Mouse (Mus musculus): ENCODE results near the gene Olfr159. TPM values are rescaled to one million over a fixed set of nuclear protein-coding genes. Genes with fewer than 3 reads are reported as not detected.
A peak's percentile ranks its signal among the peaks of the same experiment; 100 is the strongest.
"Not testable (repeated sequence)": the region's sequence is repeated elsewhere in the genome, so short reads cannot be mapped to it uniquely, and the experiment has no call there.

Olfr159 gene
- total RNA-seq (2021) (not detected), polyA plus RNA-seq (2012; rRNA removed) (not detected in 2 replicates)
- long read RNA-seq: 0 reads

DNA sequence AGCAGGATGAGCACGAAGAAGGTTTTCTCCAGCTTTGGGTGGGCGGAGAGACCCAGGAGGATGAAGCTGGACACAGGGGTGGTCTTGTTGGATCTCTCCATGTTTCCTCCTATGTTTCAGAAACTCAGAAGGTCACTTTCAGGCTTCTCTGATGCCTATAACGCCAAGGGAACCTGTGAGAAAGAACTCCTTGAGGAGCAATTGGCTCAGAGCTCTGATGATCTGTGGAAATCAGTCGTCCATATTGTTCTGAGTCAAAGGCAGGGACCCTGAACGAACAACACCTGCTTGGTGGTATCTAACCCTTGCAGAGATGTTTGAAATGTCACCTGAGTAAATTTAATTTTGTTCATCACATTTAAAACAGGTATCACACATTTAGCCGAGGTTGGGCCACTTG is at the start of gene Olfr159:
Olfr159 (minus strand) TSS at position 101 of the 400 bp plus-strand sequence.
- no peak for DNase-seq

DNA sequence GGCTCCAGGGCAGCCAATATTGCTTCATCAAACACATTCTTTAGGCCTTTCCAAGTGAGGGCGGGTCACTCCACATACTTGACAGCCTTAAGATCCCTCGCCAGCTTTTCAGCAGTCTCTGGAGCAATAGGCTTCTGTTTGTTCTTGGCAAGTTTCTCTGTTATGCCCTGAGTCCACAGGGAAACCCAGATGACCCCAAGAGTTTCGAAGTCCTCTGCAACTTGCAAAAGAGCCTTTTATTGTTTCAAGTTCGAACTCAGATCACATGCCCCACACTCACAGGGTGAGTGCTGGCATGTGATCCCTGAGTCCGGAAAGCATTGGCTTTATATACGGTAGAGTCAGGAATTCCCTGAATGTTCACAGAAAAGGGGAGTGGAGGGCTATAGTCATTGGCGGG is 28.1 kb upstream of the Olfr159 start:
- peak; percentile 8 for DNase-seq

DNA sequence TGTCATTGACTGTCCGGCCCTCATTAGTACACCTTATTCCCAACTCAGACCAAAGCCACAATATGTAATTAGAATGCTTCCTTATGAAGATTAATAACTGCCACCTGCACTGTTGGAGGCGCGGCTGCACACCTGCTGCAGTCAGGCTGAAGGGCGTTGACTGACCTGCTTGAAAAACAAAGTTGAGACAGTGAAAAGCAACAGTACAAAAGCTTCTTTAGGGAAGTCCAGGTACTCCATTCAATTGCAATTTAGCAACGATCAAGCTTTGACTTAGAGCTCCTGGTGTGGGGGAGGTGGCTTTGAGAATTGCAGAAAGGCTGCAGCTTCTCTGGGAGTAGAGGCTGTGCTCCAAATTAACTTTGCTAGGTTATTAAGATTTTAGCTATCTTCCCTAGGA is 25.0 kb upstream of the Olfr159 start:
- not testable (repeated sequence) for DNase-seq

DNA sequence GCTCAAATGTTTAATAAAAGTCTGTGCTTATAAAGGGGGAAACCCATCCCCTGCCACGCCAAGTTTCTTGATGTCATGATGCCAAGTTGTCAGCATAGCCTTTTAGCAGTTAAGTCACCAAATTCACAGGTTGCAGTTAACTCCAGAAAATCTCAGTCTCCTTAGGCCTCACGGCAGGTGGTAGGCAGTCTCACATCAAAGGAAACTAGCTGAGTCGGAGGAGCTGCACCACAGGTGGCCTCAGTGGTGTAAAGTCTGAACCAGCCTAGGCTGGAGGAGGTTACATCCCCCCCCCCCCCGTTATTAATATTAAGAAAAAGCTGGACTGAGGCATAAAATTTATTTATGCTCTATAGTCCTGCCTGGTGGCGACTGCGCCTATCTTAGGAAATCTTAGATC is 24.5 kb upstream of the Olfr159 start:
- DNase-seq: no peak

DNA sequence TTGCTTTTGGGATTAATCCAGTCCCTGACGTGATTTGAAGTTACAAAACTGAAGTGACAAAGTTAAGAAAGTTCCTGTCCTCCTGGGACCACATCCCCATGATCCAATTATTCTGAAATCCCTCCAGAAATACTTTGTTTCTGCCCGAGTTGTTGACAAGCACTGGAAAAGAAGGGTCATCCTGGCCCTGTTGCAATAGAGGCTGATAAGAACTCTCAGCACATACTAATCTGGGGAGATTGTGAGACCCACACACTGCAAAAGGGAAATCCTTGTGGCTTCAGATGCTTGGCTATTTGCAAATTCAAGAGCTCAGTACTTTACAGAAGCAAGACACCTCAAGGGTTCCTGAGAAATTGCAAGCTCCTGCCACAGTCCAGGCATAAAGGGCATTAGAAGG is 1.5 kb upstream of the Olfr159 start:
- no peak for DNase-seq

DNA sequence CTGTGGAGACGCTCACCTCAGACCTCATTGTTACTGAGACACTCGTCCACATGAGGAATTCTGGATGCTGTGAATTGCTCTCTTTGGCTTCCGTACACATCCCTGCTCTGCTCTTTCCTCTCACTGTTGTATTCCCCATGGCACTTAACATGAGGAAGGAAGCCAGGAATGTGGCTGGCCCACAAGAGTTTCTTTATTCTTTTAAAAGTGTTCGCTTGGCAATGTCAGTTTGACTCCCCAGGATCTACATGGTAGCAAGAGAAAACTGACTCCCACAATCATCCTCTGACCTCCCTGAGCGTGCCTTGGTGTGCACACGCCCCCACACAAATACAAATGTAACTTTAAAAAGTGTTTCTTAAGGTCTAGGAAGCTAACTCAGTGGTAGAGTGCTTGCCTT is 817 bp upstream of the Olfr159 start:
- DNase-seq: no peak

DNA sequence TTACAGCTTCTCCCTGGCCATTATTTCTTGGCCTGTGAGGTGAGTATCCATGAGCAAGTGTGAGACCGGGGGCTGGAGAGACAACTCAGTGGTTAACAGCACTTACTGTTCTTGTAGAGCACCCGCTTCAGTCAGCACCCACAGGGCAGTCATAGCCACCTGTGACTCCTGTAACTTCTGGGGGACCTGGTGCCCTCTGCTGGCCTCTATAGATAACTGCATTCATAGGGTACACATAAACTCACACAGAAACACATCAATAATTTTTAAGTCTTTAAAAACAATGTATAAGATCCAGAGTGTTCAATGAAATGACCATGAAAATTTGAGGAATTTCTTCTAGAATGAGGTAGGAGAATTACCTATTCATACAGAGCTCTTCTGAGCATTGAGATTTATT is 1.4 kb downstream of the Olfr159 start:
- no peak for DNase-seq

DNA sequence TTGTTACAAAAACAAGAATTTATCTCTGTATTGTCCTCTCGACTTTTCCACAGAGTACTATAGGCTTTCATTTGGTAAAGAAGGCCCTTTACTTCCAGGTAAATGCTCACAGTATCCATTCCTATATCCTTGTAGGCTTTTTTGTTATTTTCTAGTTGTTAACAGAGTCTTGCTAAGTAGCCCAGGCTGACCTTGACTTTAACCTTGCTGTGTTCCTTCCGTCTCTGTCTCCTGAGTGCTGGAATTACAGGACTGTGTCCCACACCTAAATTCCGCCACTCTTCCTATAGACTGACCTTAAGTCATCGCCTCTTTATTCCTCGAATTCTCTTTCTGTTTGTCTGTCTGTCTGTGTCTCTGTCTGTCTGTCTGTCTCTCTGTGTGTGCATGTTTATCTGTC is 2.5 kb downstream of the Olfr159 start:
- DNase-seq: no peak

DNA sequence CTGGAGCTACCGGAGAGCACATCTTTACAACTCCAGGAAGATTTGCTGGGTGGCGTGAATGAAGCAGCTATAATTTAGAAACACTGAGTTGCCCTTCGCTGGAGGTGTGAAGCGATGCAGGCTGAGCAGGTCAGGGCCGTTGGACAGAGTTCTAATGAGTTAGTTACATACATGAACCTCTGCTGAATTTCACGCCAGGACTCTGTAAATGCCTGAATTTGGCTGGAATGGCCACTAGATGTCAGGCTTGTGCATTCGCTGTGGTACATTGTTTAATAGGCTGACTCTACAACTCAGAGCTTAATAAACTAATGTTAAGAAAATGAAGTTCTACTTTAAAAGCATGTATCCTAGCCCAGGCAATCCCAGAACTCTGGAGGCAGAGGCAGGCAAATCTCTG is 7.4 kb downstream of the Olfr159 start:
- peak; percentile 44 for DNase-seq

DNA sequence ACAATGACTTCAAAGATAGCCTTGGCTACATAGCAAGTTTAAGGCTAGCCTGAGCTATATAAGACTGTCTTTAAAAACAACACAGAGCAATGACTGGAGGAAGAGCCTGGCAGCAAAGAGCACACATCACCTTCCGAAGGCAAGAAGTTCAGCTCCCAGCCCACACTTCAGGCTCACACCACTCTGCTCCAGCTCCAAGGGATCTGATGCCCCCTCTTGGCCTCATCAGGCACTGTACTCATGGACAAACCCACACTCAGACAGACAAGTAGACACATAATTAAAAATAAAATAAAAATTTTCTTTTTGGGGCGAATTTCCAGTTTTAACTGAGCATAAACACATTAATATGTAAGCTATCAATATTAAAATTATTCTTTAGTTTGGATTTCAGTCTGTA is 9.5 kb downstream of the Olfr159 start:
- DNase-seq: no peak

DNA sequence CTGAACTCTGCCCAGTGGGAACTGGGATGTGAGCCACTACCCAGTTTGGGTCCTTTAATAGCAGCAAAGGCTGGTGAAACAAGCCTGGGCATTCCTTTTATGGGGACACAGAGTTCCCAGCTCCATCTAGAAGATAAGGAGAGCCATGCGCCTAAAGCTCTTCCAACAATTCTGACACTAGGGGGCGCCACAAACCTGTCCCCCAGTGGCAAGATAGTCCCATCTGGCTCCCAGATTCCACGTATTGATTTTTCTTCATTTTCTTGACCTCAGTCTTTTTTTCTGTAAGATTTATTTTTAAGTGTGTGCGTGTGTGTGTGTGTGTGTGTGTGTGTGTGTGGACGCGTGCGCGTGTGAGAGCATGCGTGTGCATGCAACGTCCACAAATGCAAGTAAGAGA is 10.3 kb downstream of the Olfr159 start:
- peak; percentile 36 for DNase-seq

DNA sequence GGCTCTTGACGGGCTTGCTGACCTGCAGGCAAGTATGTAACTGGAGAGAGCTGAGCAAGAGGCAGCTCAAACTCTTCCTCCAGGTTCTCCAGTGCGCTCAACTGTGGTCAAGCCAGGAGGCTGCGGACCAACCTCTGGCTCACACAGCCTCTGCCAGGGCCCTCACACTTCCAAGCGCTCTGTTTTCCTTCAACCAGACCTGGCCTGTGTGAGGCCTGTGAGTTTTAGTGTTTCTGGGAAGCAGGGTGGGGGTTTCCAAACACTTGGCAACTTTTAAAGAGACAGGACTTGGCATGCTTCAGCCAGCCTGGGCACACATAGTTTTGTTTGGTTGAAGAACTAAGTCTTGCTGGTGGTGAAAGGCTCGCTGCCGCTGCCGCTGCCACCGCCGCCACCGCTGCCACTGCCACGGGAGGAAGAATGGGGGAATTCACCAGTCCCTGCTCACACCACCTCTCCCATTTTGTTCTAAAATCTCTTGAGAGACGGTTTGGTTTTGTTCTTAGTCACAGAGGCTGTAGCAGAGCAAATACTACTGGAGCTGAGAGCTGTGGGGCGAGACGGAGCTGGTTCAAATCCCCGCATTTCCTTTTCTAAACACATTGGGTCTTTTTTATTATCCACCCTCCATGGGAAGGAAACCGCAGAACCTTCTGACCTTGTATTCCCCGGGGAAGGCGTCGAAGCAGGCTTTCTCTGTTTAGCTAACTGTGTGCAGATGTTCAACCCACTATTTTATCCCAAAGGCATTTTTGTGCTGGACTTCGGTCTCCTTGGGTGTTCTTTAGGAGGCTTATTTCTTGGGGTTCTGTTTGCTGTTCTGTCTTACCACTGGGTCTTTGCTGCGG is 11.0 kb downstream of the Olfr159 start:
- peak; percentile 7 for DNase-seq

DNA sequence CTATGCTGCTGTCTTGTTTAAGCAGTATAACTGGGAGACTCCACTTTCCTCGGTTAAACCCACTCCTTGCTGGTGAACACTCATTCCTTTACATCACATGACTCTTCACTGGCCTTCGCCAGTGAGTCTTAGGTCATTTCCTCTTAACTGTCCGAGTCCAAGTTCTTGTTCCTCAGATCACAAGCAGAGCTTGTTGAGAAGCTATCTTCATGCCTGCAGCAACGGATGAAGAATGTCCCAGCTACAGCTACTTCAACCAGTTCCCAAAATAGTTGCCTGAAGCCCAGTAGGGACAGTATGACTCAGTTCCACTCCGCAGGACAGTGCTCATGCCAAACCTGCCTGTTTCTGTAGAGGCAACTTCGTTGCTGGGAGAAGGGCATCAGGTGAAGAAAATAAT is 13.6 kb downstream of the Olfr159 start:
- DNase-seq: no peak

DNA sequence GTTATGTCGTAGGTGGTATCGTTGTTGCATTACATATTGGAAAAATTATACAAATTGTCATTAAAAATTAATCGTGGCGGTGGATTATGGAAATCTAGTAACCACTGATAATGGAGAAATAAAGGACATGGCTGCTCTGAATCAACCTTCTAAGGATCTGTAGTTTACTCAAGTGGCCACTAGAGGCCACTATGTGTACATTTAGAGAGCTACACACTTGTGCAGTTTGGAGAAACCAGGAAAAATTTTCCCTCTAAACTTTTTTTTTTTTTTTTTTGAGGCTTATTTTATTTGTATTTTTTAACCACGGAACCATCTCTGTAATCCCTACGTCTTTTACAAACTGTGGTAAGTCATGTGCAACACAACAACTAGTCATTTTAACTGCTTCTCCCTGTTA is 25.6 kb downstream of the Olfr159 start:
- DNase-seq: no peak

DNA sequence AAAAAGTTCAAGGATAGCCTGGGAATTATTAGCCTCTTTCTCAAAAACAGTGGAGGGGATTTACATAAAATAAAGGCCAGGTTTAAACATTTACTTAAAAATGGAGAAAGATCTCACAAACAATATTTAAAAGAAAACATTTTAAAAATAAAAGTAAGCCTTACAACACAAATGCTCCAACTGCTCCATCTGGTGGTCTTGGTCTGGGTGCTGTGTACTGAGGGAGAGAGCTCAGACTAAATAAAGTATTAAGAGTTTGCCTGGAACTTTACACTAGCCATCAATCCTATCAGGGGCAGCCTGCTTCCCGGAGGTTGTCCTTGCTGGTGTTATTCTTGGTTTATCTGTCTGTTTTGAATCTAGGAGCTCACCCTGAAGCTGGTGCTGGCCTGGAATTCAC is 27.7 kb downstream of the Olfr159 start:
- no peak for DNase-seq

DNA sequence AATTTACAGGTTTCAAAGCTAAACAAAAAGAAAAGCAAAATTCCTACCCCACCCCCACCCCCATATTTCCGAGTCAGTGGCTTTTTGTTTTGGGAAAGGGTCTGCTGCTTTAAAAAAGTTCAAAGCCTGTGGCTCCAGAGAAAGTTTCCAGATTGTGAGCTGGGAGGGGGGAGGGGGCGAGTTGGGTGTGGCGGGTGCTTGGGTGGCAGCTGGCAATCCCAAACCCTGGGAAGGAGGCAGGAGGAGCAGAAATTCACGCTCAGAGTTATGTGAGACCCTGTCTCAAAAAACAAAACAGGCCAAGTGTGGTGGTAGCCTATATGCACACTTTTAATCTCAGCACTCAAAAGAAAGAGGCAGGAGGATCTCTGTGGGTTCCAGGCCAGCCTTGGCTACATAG is 28.2 kb downstream of the Olfr159 start:
- no peak for DNase-seq

DNA sequence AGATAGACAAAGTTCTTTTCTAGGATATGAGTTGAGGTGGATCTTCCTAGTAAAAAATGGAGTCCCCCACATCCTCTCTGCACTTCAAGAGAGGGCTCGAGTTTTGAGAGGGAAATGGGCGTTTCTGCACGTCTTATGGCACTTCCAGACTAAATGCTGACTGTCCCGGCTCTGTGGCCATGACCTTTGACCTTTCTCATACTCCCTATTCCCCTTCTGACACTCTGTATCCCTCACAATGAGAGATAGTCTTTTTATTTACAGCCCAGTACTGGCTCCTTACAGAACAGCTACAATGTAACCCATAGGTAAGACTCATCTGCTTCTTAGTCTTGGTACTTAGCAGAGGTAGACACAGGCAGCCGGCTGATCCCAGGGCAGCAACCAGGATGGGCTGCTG is 29.3 kb downstream of the Olfr159 start:
- DNase-seq: no peak

DNA sequence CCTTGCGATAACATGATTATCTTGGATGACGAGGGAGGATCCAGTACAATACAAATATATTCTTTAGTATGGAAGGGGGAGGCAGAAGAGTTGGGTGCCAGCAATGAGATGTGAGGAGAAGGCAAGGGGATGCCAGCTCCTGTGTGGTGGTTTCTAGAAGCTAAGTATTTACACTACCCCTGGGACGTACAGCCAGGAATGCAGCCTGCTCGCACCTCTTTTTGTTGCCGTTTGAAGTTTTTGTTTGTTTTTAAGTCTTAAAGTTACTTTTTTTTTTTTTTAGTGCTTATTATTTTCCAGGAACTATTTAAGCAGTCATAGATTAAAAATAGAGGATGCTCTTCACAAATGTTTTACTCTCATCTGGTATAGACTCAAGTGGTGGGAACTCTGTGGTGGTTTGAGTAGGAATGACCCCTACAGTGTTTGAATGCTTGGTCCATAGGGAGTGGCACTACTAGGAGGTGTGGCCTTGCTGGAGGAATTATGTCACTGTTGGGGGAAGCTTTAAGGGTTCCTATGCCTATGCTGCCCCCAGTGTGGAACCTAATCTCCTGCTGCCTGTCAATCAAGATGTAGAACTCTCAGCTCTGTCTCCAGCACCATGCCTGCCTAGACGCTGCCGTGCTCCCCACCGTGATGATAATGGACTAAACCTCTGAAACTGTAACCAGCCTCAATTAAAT is 31.7 kb downstream of the Olfr159 start:
- DNase-seq: no peak

DNA sequence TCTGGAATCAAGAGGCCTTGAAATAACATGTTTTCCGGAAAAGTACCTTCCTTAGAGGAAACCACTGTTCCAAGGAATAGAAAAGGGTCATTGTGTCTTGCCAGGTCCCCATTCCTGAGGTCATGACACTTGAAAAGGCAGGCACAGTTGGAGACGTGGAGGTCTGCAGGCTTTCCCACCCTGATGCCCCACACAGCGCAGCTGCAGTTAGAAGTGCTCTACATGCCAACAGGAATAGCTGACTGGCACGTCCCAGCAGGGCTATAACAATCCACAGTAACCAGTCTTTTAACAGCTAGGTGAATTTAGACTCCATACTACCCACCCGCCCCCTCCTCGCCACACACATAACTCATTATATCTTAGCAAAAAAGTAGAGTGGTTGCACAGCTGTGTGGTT is 33.7 kb downstream of the Olfr159 start:
- DNase-seq: no peak

DNA sequence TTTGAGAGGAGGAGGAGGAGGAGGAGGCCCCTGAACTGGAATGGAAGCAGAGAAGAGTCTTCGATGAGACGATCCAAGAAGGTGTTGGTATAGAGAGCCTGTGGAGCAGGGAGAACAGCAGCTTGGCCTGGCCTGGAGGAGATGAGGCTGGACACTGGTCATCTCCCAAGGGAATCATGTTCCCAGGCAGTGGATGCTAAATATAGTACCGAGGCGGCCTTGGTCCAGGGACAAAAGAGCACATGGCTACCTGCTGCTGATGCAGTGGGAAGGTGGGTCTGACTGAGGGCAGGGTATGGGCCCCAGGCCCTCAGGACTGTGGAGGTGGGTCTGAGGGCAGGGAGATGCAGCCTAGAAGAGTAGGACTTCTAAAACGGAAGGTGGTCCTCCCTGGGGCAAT is 37.6 kb downstream of the Olfr159 start:
- DNase-seq: no peak

DNA sequence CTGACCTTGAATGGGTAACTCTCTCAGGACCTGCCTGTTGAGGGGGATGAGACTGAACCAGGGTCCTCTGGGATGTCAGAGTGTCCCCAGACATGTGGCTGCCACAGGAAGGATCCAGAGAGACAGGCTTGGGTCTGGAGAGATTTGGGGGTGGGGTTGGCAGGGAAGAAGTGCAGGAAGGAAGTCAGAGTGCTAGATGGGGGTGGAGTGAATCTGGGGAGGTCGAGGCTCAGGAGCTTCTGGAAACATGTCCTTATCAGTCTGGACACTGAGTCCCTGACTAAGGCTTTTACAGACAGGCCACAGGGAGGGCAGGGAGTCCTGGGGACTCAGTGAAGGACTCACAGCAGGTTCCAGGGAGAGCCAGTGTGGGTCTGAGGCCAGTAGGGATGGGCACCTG is 38.6 kb downstream of the Olfr159 start:
- no peak for DNase-seq

DNA sequence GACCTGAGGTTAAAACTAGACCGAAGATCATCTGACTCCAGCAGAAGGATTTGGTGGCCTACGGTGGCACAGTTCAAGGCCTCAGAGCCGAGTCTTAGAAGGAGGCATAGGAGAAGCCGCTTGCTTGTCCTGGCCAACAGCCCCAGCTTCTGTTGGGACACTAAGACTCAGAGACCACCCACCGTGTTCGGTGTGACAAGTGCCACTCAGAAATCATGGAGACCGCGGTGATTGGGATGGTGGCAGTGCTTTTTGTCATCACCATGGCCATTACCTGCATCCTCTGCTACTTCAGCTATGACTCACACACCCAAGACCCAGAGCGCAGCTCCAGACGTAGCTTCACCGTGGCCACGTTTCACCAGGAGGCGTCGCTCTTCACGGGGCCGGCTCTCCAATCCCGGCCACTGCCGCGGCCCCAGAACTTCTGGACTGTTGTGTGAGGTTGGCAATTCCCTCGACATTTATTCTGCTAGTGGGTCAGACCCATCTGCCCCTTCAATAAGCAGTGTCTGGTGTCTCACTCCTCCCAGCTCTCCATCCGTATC is 40.0 kb downstream of the Olfr159 start:
- no peak for DNase-seq

DNA sequence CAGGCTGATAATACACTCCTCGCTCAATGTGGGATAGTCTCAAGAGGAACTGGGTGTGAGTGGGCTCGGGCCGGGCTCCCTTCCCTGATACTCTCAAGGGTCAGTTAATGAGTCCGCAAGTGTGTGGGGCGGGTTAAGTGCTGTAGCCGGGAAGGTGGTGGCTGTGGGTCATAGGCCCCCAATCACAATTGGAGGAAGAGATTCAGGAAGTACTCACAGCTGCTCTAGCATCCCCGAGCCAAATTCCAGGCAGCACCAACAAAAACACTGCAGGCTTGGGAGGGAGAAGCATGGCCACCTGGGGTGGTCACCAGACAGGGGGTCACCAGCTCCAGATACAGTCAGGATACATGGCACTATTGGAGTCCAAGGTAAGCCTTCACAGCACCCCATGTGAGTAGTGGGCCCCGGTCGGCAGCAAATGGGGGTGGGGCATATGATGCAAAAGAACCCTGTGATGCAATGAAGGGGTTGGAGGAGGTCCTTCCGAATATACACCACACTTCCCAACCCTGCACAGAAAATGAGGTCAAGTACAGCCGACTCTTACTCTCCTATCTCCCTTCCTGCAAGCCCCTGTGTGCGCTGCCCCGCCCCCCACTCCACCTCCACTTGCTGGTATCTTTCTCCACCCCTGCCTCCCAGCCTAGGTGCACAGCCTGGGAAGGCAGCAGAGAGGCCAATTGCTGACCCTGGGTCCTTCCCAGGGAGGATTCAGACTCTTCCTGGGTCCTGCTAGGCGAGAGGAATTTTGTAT is 40.8 kb downstream of the Olfr159 start, which contains the start of gene Spaar:
Spaar (plus strand) TSS at position 241 of the 757 bp plus-strand sequence.
- peak; percentile 47 for DNase-seq

Data from adrenal gland, adult 2 months (tissue).